Mouse (Mus musculus): ENCODE results near the gene Tarbp2. TPM values are rescaled to one million over a fixed set of nuclear protein-coding genes. Genes with fewer than 3 reads are reported as not detected.

The Tarbp2 gene
- total RNA-seq, 1 experiment = 184 TPM

- in situ Hi-C loops (cut with MboI; ENCODE audit: low sequenced_read_pairs in 2 of 2, unreplicated experiment in 2 of 2) = no loop called here
- H3K36me3 ChIP-seq (ENCODE audit: control insufficient read depth, insufficient read depth, low read length, poor library complexity, severe bottlenecking) = peaks cover 6% of the 10 kb centered on the region
- TF ChIP-seq ZC3H11A (IDR thresholded peaks at IDR 0.05; ENCODE audit: borderline replicate concordance, low read depth, low read length) = no peak
- no peak for TF ChIP-seq ZNF384 (IDR thresholded peaks at IDR 0.05; ENCODE audit: low read depth, low read length)
- TF ChIP-seq HCFC1 (IDR thresholded peaks at IDR 0.05; ENCODE audit: borderline replicate concordance, insufficient read depth, low read length) = no peak
- TF ChIP-seq CHD2 (IDR thresholded peaks at IDR 0.05; ENCODE audit: low read depth, low read length) = no peak
- no peak for TF ChIP-seq MAFK (IDR thresholded peaks at IDR 0.05; ENCODE audit: insufficient read depth, low read depth, low read length)
- H3K9me3 ChIP-seq (ENCODE audit: control insufficient read depth, insufficient read depth, low read depth, low read length) = no peaks in the 10 kb centered on the region
- H3K27ac ChIP-seq (ENCODE audit: insufficient read depth, low read depth, low read length, poor library complexity, severe bottlenecking) = no peak overlapping the region
- H3K9ac ChIP-seq (ENCODE audit: insufficient read depth, low read depth, low read length, poor library complexity, severe bottlenecking) = no peak overlapping the region
- H3K4me1 ChIP-seq (ENCODE audit: control insufficient read depth in 2 of 2, insufficient read depth in 2 of 2, low read length in 2 of 2, poor library complexity in 1 of 2) = no peaks in the 10 kb centered on the region
- H3K4me3 ChIP-seq (ENCODE audit: insufficient read depth in 1 of 2, low read depth in 1 of 2, low read length in 2 of 2, poor library complexity in 1 of 2, severe bottlenecking in 1 of 2) = no peak overlapping the region
- no peak for DNase-seq (ENCODE audit: low read depth, low spot score)
These were observed 14.3 kb downstream of the Tarbp2 start for GRCm38 (mm10) chr15:102532106-102532900.

GRCm38 (mm10) chr15:102533926-102534325, 15.9 kb downstream of the Tarbp2 start:
- Histone ChIP-seq H3K9ac (ENCODE audit: insufficient read depth, low read depth, low read length, poor library complexity, severe bottlenecking) (no peak overlapping the region), H3K27ac (ENCODE audit: insufficient read depth, low read depth, low read length, poor library complexity, severe bottlenecking) (no peak overlapping the region), H3K4me1 (ENCODE audit: control insufficient read depth in 2 of 2, insufficient read depth in 2 of 2, low read length in 2 of 2, poor library complexity in 1 of 2) (no peaks in the 10 kb centered on the region), H3K4me3 (ENCODE audit: insufficient read depth in 1 of 2, low read depth in 1 of 2, low read length in 2 of 2, poor library complexity in 1 of 2, severe bottlenecking in 1 of 2) (no peak overlapping the region), H3K9me3 (ENCODE audit: control insufficient read depth, insufficient read depth, low read depth, low read length) (no peaks in the 10 kb centered on the region), H3K36me3 (ENCODE audit: control insufficient read depth, insufficient read depth, low read length, poor library complexity, severe bottlenecking) (peaks cover 6% of the 10 kb centered on the region)
- in situ Hi-C loops (cut with MboI; ENCODE audit: low sequenced_read_pairs in 2 of 2, unreplicated experiment in 2 of 2) = no loop called here
- DNase-seq (ENCODE audit: low read depth, low spot score) = no peak
- TF ChIP-seq ZC3H11A (IDR thresholded peaks at IDR 0.05; ENCODE audit: borderline replicate concordance, low read depth, low read length) (no peak), ZNF384 (IDR thresholded peaks at IDR 0.05; ENCODE audit: low read depth, low read length) (no peak), HCFC1 (IDR thresholded peaks at IDR 0.05; ENCODE audit: borderline replicate concordance, insufficient read depth, low read length) (no peak), MAFK (IDR thresholded peaks at IDR 0.05; ENCODE audit: insufficient read depth, low read depth, low read length) (no peak)

- no peak overlapping the region for H3K27ac ChIP-seq (ENCODE audit: insufficient read depth, low read depth, low read length, poor library complexity, severe bottlenecking)
- TF ChIP-seq ZC3H11A (IDR thresholded peaks at IDR 0.05; ENCODE audit: borderline replicate concordance, low read depth, low read length) (no peak), HCFC1 (IDR thresholded peaks at IDR 0.05; ENCODE audit: borderline replicate concordance, insufficient read depth, low read length) (no peak), MAFK (IDR thresholded peaks at IDR 0.05; ENCODE audit: insufficient read depth, low read depth, low read length) (no peak)
- H3K4me1 ChIP-seq (ENCODE audit: control insufficient read depth in 2 of 2, insufficient read depth in 2 of 2, low read length in 2 of 2, poor library complexity in 1 of 2) = no peaks in the 10 kb centered on the region
- no peak for DNase-seq (ENCODE audit: low read depth, low spot score)
- in situ Hi-C loops (cut with MboI; ENCODE audit: low sequenced_read_pairs in 2 of 2, unreplicated experiment in 2 of 2) = no loop called here
- no peaks in the 10 kb centered on the region for H3K9me3 ChIP-seq (ENCODE audit: control insufficient read depth, insufficient read depth, low read depth, low read length)
- no peaks in the 10 kb centered on the region; the same call in none of the 2 replicates for H3K36me3 ChIP-seq (ENCODE audit: control insufficient read depth, insufficient read depth, low read length, poor library complexity, severe bottlenecking)
- H3K4me3 ChIP-seq (ENCODE audit: insufficient read depth in 1 of 2, low read depth in 1 of 2, low read length in 2 of 2, poor library complexity in 1 of 2, severe bottlenecking in 1 of 2) = no peak overlapping the region
- no peak overlapping the region for H3K9ac ChIP-seq (ENCODE audit: insufficient read depth, low read depth, low read length, poor library complexity, severe bottlenecking)
These were observed 26.8 kb downstream of the Tarbp2 start for GRCm38 (mm10) chr15:102544801-102545200.

GRCm38 (mm10) chr15:102546246-102546645, 28.3 kb downstream of the Tarbp2 start:
- no peak for DNase-seq (ENCODE audit: low read depth, low spot score)
- no peak overlapping the region for H3K4me3 ChIP-seq (ENCODE audit: insufficient read depth in 1 of 2, low read depth in 1 of 2, low read length in 2 of 2, poor library complexity in 1 of 2, severe bottlenecking in 1 of 2)
- H3K36me3 ChIP-seq (ENCODE audit: control insufficient read depth, insufficient read depth, low read length, poor library complexity, severe bottlenecking) = no peaks in the 10 kb centered on the region; the same call in none of the 2 replicates
- H3K4me1 ChIP-seq (ENCODE audit: control insufficient read depth in 2 of 2, insufficient read depth in 2 of 2, low read length in 2 of 2, poor library complexity in 1 of 2) = no peaks in the 10 kb centered on the region
- no peak for TF ChIP-seq MAFK (IDR thresholded peaks at IDR 0.05; ENCODE audit: insufficient read depth, low read depth, low read length)
- TF ChIP-seq ZC3H11A (IDR thresholded peaks at IDR 0.05; ENCODE audit: borderline replicate concordance, low read depth, low read length) = no peak
- TF ChIP-seq ZNF384 (IDR thresholded peaks at IDR 0.05; ENCODE audit: low read depth, low read length) = no peak
- no peak for TF ChIP-seq CHD2 (IDR thresholded peaks at IDR 0.05; ENCODE audit: low read depth, low read length)
- no peak for TF ChIP-seq HCFC1 (IDR thresholded peaks at IDR 0.05; ENCODE audit: borderline replicate concordance, insufficient read depth, low read length)
- no peak overlapping the region for H3K9ac ChIP-seq (ENCODE audit: insufficient read depth, low read depth, low read length, poor library complexity, severe bottlenecking)
- no peak overlapping the region for H3K27ac ChIP-seq (ENCODE audit: insufficient read depth, low read depth, low read length, poor library complexity, severe bottlenecking)
- H3K9me3 ChIP-seq (ENCODE audit: control insufficient read depth, insufficient read depth, low read depth, low read length) = no peaks in the 10 kb centered on the region
- in situ Hi-C loops (cut with MboI; ENCODE audit: low sequenced_read_pairs in 2 of 2, unreplicated experiment in 2 of 2) = no loop called here
